Mouse (Mus musculus): ENCODE measurements at regions not wholly inside any gene's neighbourhood (a gene's known extent, or its start where the extent isn't known, plus 50 kb on each side); places are given as distances from the start of the nearest gene placed in this dataset.

DNA sequence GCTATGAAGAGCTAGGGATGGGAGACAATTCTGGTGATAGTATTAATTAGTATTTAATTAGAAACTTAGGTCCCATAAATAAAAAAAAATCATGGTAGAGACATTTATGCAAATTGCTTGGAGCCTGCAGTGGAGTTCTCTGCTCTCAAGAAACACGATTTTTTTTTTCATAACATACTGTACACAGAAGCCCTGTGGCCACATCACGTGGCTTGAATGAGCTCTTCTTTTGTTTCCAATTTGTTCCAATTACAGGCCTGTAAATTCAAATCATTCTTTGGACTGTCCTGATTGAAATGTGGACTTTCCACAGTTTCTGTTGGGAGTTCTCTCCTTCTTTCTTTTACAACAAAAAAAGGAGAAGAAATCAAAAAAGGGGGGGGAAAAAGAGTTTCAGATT, 426.7 kb upstream of the Smim15 start:
- TF ChIP-seq HCFC1 (IDR thresholded peaks at IDR 0.05; ENCODE audit: borderline replicate concordance, insufficient read depth, low read length) (no peak), ZNF384 (IDR thresholded peaks at IDR 0.05; ENCODE audit: low read depth, low read length) (no peak), ZC3H11A (IDR thresholded peaks at IDR 0.05; ENCODE audit: borderline replicate concordance, low read depth, low read length) (no peak), MAFK (IDR thresholded peaks at IDR 0.05; ENCODE audit: insufficient read depth, low read depth, low read length) (no peak), CHD2 (IDR thresholded peaks at IDR 0.05; ENCODE audit: low read depth, low read length) (no peak)
- H3K9ac ChIP-seq (ENCODE audit: insufficient read depth, low read depth, low read length, poor library complexity, severe bottlenecking) = no peak overlapping the region
- DNase-seq (ENCODE audit: low read depth, low spot score) = no peak
- no peaks in the 10 kb centered on the region for H3K36me3 ChIP-seq (ENCODE audit: control insufficient read depth, insufficient read depth, low read length, poor library complexity, severe bottlenecking)
- no peaks in the 10 kb centered on the region for H3K9me3 ChIP-seq (ENCODE audit: control insufficient read depth, insufficient read depth, low read depth, low read length)
- H3K27ac ChIP-seq (ENCODE audit: insufficient read depth, low read depth, low read length, poor library complexity, severe bottlenecking) = no peak overlapping the region
- in situ Hi-C loops (cut with MboI; ENCODE audit: low sequenced_read_pairs in 2 of 2, unreplicated experiment in 2 of 2) = no loop called here
- H3K4me1 ChIP-seq (ENCODE audit: control insufficient read depth in 2 of 2, insufficient read depth in 2 of 2, low read length in 2 of 2, poor library complexity in 1 of 2) = peaks cover 0 to 12% of the 10 kb centered on the region in 2 experiments; a peak in 2 of 4 replicates
- H3K4me3 ChIP-seq (ENCODE audit: insufficient read depth in 1 of 2, low read depth in 1 of 2, low read length in 2 of 2, poor library complexity in 1 of 2, severe bottlenecking in 1 of 2) = no peak overlapping the region

DNA sequence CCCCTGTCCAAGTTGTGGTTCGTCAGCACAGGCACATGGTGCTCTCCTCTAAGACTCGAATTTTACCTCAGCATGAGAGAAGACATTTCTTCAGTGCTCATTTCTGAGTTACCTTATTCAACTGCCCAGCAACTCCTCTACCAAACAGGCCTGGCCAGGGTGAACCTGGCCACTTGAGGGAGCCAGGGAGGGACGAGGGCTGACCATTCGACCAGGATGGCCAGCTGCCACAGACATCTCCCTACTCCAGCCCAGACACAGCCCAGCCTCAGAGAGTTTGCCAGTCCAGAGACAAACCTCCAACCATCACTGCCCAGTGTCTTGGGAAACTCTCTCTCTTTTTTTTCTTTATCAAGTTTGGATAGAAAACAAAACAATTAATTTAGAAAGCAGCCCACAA, 427.5 kb upstream of the Smim15 start:
- Histone ChIP-seq H3K4me1 (ENCODE audit: control insufficient read depth in 2 of 2, insufficient read depth in 2 of 2, low read length in 2 of 2, poor library complexity in 1 of 2) (peaks cover 0 to 12% of the 10 kb centered on the region in 2 experiments; a peak in 2 of 4 replicates), H3K9ac (ENCODE audit: insufficient read depth, low read depth, low read length, poor library complexity, severe bottlenecking) (no peak overlapping the region), H3K36me3 (ENCODE audit: control insufficient read depth, insufficient read depth, low read length, poor library complexity, severe bottlenecking) (no peaks in the 10 kb centered on the region), H3K4me3 (ENCODE audit: insufficient read depth in 1 of 2, low read depth in 1 of 2, low read length in 2 of 2, poor library complexity in 1 of 2, severe bottlenecking in 1 of 2) (no peak overlapping the region), H3K27ac (ENCODE audit: insufficient read depth, low read depth, low read length, poor library complexity, severe bottlenecking) (no peak overlapping the region), H3K9me3 (ENCODE audit: control insufficient read depth, insufficient read depth, low read depth, low read length) (no peaks in the 10 kb centered on the region)
- DNase-seq (ENCODE audit: low read depth, low spot score) = no peak
- TF ChIP-seq CHD2 (IDR thresholded peaks at IDR 0.05; ENCODE audit: low read depth, low read length) (no peak), HCFC1 (IDR thresholded peaks at IDR 0.05; ENCODE audit: borderline replicate concordance, insufficient read depth, low read length) (no peak), MAFK (IDR thresholded peaks at IDR 0.05; ENCODE audit: insufficient read depth, low read depth, low read length) (no peak), ZNF384 (IDR thresholded peaks at IDR 0.05; ENCODE audit: low read depth, low read length) (no peak), ZC3H11A (IDR thresholded peaks at IDR 0.05; ENCODE audit: borderline replicate concordance, low read depth, low read length) (no peak)
- in situ Hi-C loops (cut with MboI; ENCODE audit: low sequenced_read_pairs in 2 of 2, unreplicated experiment in 2 of 2) = no loop called here

DNA sequence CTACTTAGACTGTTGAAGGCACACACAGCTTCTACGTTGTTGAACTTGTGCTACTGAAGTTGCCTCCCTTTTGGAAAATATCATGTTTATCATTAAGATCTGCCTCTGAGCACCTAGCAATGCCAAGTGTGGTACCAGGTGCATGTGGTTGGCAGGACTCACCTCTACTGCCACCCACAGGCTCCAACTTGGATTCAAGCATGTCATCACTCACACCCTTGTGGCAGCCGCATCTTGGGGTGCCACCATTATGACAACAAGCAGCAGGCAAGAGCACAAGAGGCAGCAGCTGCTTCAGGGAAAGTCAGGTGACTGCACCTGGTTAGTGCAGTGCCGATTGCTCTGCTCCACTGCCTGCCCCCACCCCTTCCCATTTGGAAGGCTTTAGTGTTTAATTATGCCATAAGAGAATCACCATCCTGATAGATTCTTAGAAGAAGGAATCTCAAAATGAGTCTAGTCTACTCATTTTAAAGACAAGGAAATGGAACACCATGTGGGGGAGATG, 435.2 kb upstream of the Smim15 start:
- Histone ChIP-seq H3K4me3 (ENCODE audit: insufficient read depth in 1 of 2, low read depth in 1 of 2, low read length in 2 of 2, poor library complexity in 1 of 2, severe bottlenecking in 1 of 2) (no peak overlapping the region), H3K9me3 (ENCODE audit: control insufficient read depth, insufficient read depth, low read depth, low read length) (no peaks in the 10 kb centered on the region), H3K36me3 (ENCODE audit: control insufficient read depth, insufficient read depth, low read length, poor library complexity, severe bottlenecking) (no peaks in the 10 kb centered on the region), H3K4me1 (ENCODE audit: control insufficient read depth in 2 of 2, insufficient read depth in 2 of 2, low read length in 2 of 2, poor library complexity in 1 of 2) (no peaks in the 10 kb centered on the region), H3K27ac (ENCODE audit: insufficient read depth, low read depth, low read length, poor library complexity, severe bottlenecking) (no peak overlapping the region), H3K9ac (ENCODE audit: insufficient read depth, low read depth, low read length, poor library complexity, severe bottlenecking) (no peak overlapping the region)
- in situ Hi-C loops (cut with MboI; ENCODE audit: low sequenced_read_pairs in 2 of 2, unreplicated experiment in 2 of 2) = no loop called here
- TF ChIP-seq HCFC1 (IDR thresholded peaks at IDR 0.05; ENCODE audit: borderline replicate concordance, insufficient read depth, low read length) (no peak), ZC3H11A (IDR thresholded peaks at IDR 0.05; ENCODE audit: borderline replicate concordance, low read depth, low read length) (no peak), CHD2 (IDR thresholded peaks at IDR 0.05; ENCODE audit: low read depth, low read length) (no peak), ZNF384 (IDR thresholded peaks at IDR 0.05; ENCODE audit: low read depth, low read length) (no peak), MAFK (IDR thresholded peaks at IDR 0.05; ENCODE audit: insufficient read depth, low read depth, low read length) (no peak)
- no peak for DNase-seq (ENCODE audit: low read depth, low spot score)

DNA sequence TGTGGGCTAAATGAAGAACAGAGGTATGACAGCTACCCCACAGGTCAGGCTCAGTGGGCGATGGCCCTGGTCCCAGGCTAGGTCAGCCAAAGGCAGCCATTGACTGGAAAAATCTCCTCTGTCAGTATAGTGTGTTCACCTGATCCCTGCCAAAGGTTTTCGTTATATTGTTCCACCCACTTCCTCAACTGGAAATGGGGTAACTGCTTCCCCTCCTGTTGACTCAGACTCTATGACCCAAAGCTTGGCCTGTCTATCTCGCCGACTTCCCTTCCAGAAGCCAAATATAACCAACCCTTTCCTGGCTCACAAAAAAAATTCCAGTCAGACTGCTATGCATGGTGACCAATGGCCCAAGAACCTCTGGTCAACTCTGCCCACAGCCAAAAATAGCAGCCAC, 437.0 kb upstream of the Smim15 start:
- TF ChIP-seq ZNF384 (IDR thresholded peaks at IDR 0.05; ENCODE audit: low read depth, low read length) = no peak
- TF ChIP-seq HCFC1 (IDR thresholded peaks at IDR 0.05; ENCODE audit: borderline replicate concordance, insufficient read depth, low read length) = no peak
- no peak for TF ChIP-seq ZC3H11A (IDR thresholded peaks at IDR 0.05; ENCODE audit: borderline replicate concordance, low read depth, low read length)
- TF ChIP-seq CHD2 (IDR thresholded peaks at IDR 0.05; ENCODE audit: low read depth, low read length) = no peak
- TF ChIP-seq MAFK (IDR thresholded peaks at IDR 0.05; ENCODE audit: insufficient read depth, low read depth, low read length) = no peak
- Histone ChIP-seq H3K9ac (ENCODE audit: insufficient read depth, low read depth, low read length, poor library complexity, severe bottlenecking) (no peak overlapping the region), H3K27ac (ENCODE audit: insufficient read depth, low read depth, low read length, poor library complexity, severe bottlenecking) (no peak overlapping the region), H3K36me3 (ENCODE audit: control insufficient read depth, insufficient read depth, low read length, poor library complexity, severe bottlenecking) (no peaks in the 10 kb centered on the region), H3K9me3 (ENCODE audit: control insufficient read depth, insufficient read depth, low read depth, low read length) (no peaks in the 10 kb centered on the region), H3K4me1 (ENCODE audit: control insufficient read depth in 2 of 2, insufficient read depth in 2 of 2, low read length in 2 of 2, poor library complexity in 1 of 2) (no peaks in the 10 kb centered on the region), H3K4me3 (ENCODE audit: insufficient read depth in 1 of 2, low read depth in 1 of 2, low read length in 2 of 2, poor library complexity in 1 of 2, severe bottlenecking in 1 of 2) (no peak overlapping the region)
- DNase-seq (ENCODE audit: low read depth, low spot score) = no peak
- in situ Hi-C loops (cut with MboI; ENCODE audit: low sequenced_read_pairs in 2 of 2, unreplicated experiment in 2 of 2) = no loop called here

DNA sequence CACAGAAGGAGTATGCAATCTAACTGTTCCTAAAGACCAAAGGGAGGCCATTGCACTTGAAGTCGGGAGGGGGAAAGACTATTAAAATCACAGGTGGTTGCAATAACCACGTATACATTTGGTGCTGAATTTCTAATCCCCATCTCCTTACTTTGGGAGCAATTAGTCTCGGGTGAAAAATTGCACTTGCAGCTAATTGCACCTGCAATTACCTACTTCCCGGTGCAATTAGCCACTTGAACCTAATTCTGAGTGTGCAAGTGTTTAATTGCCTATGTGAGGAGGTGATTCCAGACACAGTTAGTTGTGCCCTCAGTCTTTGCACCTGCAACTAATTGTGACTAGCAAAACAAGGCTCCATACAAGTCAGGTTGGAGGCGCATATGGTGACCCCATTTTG, 442.1 kb upstream of the Smim15 start:
- TF ChIP-seq ZNF384 (IDR thresholded peaks at IDR 0.05; ENCODE audit: low read depth, low read length) (no peak), ZC3H11A (IDR thresholded peaks at IDR 0.05; ENCODE audit: borderline replicate concordance, low read depth, low read length) (no peak), CHD2 (IDR thresholded peaks at IDR 0.05; ENCODE audit: low read depth, low read length) (no peak), MAFK (IDR thresholded peaks at IDR 0.05; ENCODE audit: insufficient read depth, low read depth, low read length) (no peak), HCFC1 (IDR thresholded peaks at IDR 0.05; ENCODE audit: borderline replicate concordance, insufficient read depth, low read length) (no peak)
- Histone ChIP-seq H3K36me3 (ENCODE audit: control insufficient read depth, insufficient read depth, low read length, poor library complexity, severe bottlenecking) (no peaks in the 10 kb centered on the region), H3K9me3 (ENCODE audit: control insufficient read depth, insufficient read depth, low read depth, low read length) (no peaks in the 10 kb centered on the region), H3K4me3 (ENCODE audit: insufficient read depth in 1 of 2, low read depth in 1 of 2, low read length in 2 of 2, poor library complexity in 1 of 2, severe bottlenecking in 1 of 2) (no peak overlapping the region), H3K27ac (ENCODE audit: insufficient read depth, low read depth, low read length, poor library complexity, severe bottlenecking) (no peak overlapping the region), H3K4me1 (ENCODE audit: control insufficient read depth in 2 of 2, insufficient read depth in 2 of 2, low read length in 2 of 2, poor library complexity in 1 of 2) (peaks cover 0 to 2% of the 10 kb centered on the region in 2 experiments; a peak in 1 of 4 replicates), H3K9ac (ENCODE audit: insufficient read depth, low read depth, low read length, poor library complexity, severe bottlenecking) (no peak overlapping the region)
- in situ Hi-C loops (cut with MboI; ENCODE audit: low sequenced_read_pairs in 2 of 2, unreplicated experiment in 2 of 2) = no loop called here
- no peak for DNase-seq (ENCODE audit: low read depth, low spot score)
